Mouse (Mus musculus) midbrain, embryonic 14.5 days (tissue): ENCODE data around the gene Icam5. TPM values are rescaled to one million over a fixed set of nuclear protein-coding genes. Genes with fewer than 3 reads are reported as not detected.
"Not testable (repeated sequence)": the region's sequence is repeated elsewhere in the genome, so short reads cannot be mapped to it uniquely, and the experiment has no call there.

Experiments used
- ATAC-seq: fragments of 200-750 bp; cut with Nextera tagmentation; 2 replicates; pipeline ENCODE4 v1.8.0; 2017; ENCODE audit warnings: moderate number of reproducible peaks, moderate library complexity; ENCODE audit not compliant: low FRiP score, low TSS enrichment
- DNase-seq: peaks from one replicate; pipeline ENCODE4 v3.0.0-alpha.2; 2015
- H3K27ac ChIP-seq: fragments of 300-500 bp; sonication (generic); replicated peaks from 2 replicates; pipeline ENCODE4 v1.5.1; 2014; ENCODE audit warnings: mild to moderate bottlenecking, low read depth, low read length, moderate library complexity
- H3K27me3 ChIP-seq: fragments of 300-500 bp; sonication (generic); 2 replicates; pipeline ENCODE4 v1.6.1; 2014; ENCODE audit warnings: low read length, control low read depth, mixed read lengths; ENCODE audit not compliant: control insufficient read depth, insufficient read depth
- H3K36me3 ChIP-seq: fragments of 300-500 bp; sonication (generic); 2 replicates; pipeline ENCODE4 v1.6.1; 2014; ENCODE audit warnings: low read length, control low read depth; ENCODE audit not compliant: control insufficient read depth, insufficient read depth
- H3K4me1 ChIP-seq: fragments of 300-500 bp; sonication (generic); 2 replicates; pipeline ENCODE4 v1.6.1; 2014; ENCODE audit warnings: mild to moderate bottlenecking, antibody characterized with exemption, low read length, control low read depth; ENCODE audit not compliant: control insufficient read depth, insufficient read depth
- H3K4me2 ChIP-seq: fragments of 300-500 bp; sonication (generic); 2 replicates; pipeline ENCODE4 v1.6.1; 2014; ENCODE audit warnings: mild to moderate bottlenecking, low read length, moderate library complexity
- H3K4me3 ChIP-seq: fragments of 300-500 bp; sonication (generic); replicated peaks from 2 replicates; pipeline ENCODE4 v1.5.1; 2014; ENCODE audit warnings: low read depth, low read length
- H3K9ac ChIP-seq: fragments of 300-500 bp; sonication (generic); replicated peaks from 2 replicates; pipeline ENCODE4 v1.6.1; 2014; ENCODE audit warnings: mild to moderate bottlenecking, low read length, moderate library complexity
- H3K9me3 ChIP-seq: fragments of 300-500 bp; sonication (generic); 2 replicates; pipeline ENCODE4 v1.6.1; 2016; ENCODE audit warnings: low read length, control low read depth, mixed read lengths; ENCODE audit not compliant: control insufficient read depth
- WGBS: fragments of 180-500 bp; shearing (Covaris S2); extraction: QIAGEN DNeasy Blood & Tissue Kit; methylation state at CpG from one replicate; pipeline ENCODE4 v1.1.7; 2014; 5-methylcytosine and 5-hydroxymethylcytosine counted together
- polyA plus RNA-seq: library from polyadenylated mRNA; unstranded; fragments of >200 nt; fragmentation: Nextera tagmentation; extraction: Ambion mirVana; gene quantifications from 2 replicates; pipeline ENCODE4 v1.2.1, GENCODE M21; 2014

Gene Icam5
- polyA plus RNA-seq, 1 experiment from 2014 or later: 0.71 TPM

DNA sequence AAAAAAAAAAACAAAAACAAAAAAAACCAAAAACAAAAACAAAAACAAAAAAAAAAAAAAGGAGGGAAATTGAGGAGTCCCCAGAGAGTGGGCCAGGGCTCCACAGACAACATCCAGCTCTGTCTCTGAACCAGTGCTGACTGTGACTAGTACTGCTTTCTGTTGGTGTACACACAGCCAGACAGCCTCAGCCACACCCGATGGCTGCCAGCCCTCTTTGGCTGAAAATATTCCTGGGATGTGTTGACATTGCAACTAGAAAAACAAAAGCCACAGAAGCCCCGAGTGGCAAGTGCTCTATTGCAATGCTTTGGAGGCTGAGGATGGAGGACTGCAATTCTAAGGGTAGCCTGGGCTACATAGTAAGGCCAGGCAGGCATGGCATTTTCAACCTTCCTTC is 21.5 kb upstream of the Icam5 start:
- Histone ChIP-seq H3K27ac (no peak overlapping the region), H3K9ac (no peak overlapping the region), H3K36me3 (peaks cover 38% of the 10 kb centered on the region), H3K27me3 (peaks cover 15% of the 10 kb centered on the region), H3K4me1 (no peaks in the 10 kb centered on the region), H3K4me2 (no peak overlapping the region), H3K4me3 (no peak overlapping the region), H3K9me3 (no peaks in the 10 kb centered on the region)
- 78% methylated on average over 2 of the region's 2 CpGs for WGBS
- DNase-seq: no peak
- no peak for ATAC-seq

DNA sequence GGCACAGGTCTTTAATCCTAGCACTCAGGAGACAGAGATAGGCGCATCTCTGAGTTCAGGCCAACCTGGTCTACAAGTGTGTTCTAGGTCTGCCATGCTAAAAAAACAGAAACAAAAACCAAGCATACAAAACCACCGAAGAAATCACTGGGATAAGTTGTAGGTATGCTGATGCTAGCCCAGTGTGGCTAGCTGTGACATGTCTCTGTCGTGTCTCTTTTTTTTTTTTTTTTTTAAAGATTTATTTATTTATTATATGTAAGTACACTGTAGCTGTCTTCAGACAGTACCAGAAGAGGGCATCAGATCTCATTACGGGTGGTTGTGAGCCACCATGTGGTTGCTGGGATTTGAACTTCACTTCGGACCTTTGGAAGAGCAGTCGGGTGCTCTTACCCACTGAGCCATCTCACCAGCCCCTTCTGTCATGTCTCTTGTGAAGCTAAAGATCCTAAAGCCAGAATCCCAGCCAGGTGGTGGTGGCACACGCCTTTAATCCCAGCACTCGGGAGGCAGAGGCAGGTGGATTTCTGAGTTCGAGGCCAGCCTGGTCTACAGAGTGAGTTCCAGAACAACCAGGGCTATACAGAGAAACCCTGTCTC is 20.8 kb upstream of the Icam5 start:
- not testable (repeated sequence) for H3K9me3 ChIP-seq, DNase-seq, H3K4me3 ChIP-seq, H3K4me1 ChIP-seq, H3K9ac ChIP-seq, ATAC-seq, H3K4me2 ChIP-seq, H3K27ac ChIP-seq
- peaks cover 31% of the 10 kb centered on the region for H3K36me3 ChIP-seq
- 72% methylated on average over 9 of the region's 9 CpGs for WGBS
- peaks cover 20% of the 10 kb centered on the region for H3K27me3 ChIP-seq

DNA sequence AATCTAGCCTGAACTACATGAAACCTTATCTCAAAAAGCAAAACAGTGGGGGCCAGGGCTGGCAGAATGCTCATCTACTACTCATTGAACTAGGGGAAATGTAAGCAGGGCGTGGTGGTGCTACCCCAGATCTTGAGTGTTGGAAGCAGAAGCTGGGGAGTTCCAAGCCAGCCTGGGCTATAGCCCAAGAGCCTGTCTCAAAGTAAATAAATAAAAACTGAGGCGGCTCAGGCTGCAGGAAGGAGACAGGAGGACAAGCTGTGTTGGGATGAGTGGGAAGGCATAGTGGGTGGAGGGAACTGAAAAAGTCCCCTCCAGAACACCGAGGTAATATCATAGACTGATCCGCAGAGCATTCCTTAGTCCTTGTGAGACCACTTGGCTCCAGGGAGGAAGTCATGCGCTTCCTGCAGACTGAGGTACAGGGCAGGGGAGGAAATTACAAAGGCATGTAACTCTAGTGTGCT is 20.0 kb upstream of the Icam5 start:
- 79% methylated on average over 5 of the region's 5 CpGs for WGBS
- H3K27me3 ChIP-seq: peaks cover 27% of the 10 kb centered on the region
- H3K9me3 ChIP-seq: no peaks in the 10 kb centered on the region
- no peak overlapping the region for H3K4me3 ChIP-seq
- no peaks in the 10 kb centered on the region for H3K4me1 ChIP-seq
- peaks cover 23% of the 10 kb centered on the region for H3K36me3 ChIP-seq
- H3K9ac ChIP-seq: no peak overlapping the region
- ATAC-seq (no peak), DNase-seq (no peak)
- H3K27ac ChIP-seq: no peak overlapping the region
- no peak overlapping the region for H3K4me2 ChIP-seq

DNA sequence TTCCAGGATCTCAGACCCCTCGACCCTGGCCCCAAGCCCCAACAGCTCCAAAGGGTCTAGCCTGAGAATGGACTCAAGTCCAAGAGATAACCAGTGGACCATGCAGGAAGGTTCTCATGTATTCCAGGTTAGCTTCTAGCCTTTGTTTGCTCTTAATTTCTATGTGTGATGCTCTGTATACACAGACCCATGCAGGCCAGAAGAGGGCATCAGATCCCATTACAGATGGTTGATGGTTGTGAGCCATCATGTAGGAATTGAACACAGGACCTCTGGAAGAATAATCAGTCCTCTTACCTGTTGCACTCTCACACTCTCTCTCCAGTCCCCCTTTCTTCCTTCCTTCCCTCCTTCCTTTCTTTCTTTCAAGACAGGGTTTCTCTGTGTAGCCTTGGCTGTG is 19.5 kb upstream of the Icam5 start:
- Histone ChIP-seq H3K27me3 (peaks cover 32% of the 10 kb centered on the region), H3K4me2 (no peak overlapping the region), H3K9ac (no peak overlapping the region), H3K4me3 (no peak overlapping the region), H3K36me3 (peaks cover 18% of the 10 kb centered on the region), H3K4me1 (no peaks in the 10 kb centered on the region), H3K9me3 (no peaks in the 10 kb centered on the region), H3K27ac (no peak overlapping the region)
- 59% methylated on average over 1 of the region's 1 CpGs for WGBS
- DNase-seq (no peak), ATAC-seq (no peak)

DNA sequence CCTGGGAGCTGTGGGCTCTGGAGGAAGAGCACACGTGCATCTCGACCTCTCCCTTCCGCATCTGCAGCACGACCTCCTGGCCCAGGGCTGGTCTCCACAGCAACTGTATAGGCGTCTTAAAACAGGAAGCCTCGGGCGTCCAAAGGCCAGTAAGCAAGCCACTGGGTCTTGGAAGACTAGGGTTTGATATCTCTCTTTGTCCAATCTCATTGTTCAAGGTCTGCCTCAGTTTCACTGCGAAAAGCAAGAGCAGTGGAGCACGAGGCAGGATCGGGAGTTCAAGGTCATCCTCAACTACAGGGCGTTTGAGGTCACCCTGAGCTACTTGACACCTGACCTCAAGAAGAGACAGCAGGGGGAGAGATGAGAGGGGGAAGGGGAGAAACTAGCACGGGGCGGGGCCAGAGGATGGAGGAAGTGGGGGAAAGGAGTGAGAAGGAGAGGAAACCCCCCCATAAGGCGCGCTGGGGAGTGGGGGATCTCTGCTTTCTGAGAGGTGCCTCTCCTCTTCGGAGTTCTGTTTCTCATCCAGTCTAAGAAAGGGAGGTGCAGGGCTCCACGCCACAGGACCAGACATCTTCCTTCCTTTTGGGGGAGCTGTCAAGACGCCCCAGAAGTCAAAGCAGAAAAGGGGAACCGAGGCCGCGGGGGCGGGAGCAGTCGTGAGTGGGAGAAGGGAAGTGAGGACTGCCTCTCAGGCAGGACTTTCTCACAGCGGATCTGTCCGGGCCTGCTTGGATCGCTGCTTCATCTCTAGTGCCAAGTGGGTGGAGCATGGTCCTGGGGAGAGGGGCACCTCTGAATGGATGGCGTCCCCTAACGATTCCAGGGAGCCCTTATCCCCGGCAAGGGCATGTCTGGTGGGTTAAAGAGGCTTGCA is 16.9 kb upstream of the Icam5 start:
- Histone ChIP-seq H3K4me1 (no peaks in the 10 kb centered on the region), H3K27me3 (peaks cover 42% of the 10 kb centered on the region), H3K9me3 (no peaks in the 10 kb centered on the region), H3K4me2 (peak overlapping the region; percentile 37), H3K9ac (no peak overlapping the region), H3K36me3 (no peaks in the 10 kb centered on the region), H3K27ac (no peak overlapping the region), H3K4me3 (no peak overlapping the region)
- ATAC-seq (no peak), DNase-seq (peak; percentile 18)
- 3% methylated on average over 29 of the region's 29 CpGs for WGBS

DNA sequence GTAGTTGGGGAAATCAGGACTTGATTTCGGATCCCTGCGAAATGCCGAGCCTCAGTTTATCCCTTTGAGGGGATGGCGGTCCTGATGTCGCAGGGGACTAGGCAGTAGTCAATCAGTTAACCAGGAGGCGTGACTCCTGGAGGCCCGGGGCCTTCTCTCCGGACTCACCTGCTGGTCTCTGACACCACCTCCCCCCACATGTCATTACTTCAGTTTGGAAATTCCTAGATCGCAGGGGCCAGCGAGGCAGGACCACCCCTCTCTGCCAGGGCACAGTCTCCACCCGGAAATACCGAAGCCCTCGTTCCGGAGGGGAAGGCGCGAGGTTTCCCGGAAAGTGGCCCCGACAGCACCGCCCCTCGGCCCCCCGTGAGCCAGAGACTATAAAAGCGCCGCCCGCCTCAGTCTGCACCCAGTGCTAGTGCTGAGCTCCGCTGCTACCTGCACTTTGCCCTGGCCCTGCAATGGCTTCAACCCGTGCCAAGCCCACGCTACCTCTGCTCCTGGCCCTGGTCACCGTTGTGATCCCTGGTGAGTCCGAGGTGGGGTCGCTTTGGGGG is 16.2 kb upstream of the Icam5 start, which contains the start of gene Icam1:
TSS of gene Icam1 (plus strand) at position 415 of the 560 bp plus-strand sequence.
- 2% methylated on average over 30 of the region's 30 CpGs for WGBS
- no peaks in the 10 kb centered on the region for H3K4me1 ChIP-seq
- peaks cover 42% of the 10 kb centered on the region for H3K27me3 ChIP-seq
- H3K36me3 ChIP-seq: no peaks in the 10 kb centered on the region
- DNase-seq (peak; percentile 13), ATAC-seq (no peak)
- H3K27ac ChIP-seq: no peak within 1 kb of the TSS
- H3K9me3 ChIP-seq: no peaks in the 10 kb centered on the region
- H3K4me3 ChIP-seq: peak within 1 kb of the TSS; percentile 10; the same call in 1 of the 2 replicates
- no peak within 1 kb of the TSS for H3K9ac ChIP-seq
- H3K4me2 ChIP-seq: peak within 1 kb of the TSS; percentile 37

DNA sequence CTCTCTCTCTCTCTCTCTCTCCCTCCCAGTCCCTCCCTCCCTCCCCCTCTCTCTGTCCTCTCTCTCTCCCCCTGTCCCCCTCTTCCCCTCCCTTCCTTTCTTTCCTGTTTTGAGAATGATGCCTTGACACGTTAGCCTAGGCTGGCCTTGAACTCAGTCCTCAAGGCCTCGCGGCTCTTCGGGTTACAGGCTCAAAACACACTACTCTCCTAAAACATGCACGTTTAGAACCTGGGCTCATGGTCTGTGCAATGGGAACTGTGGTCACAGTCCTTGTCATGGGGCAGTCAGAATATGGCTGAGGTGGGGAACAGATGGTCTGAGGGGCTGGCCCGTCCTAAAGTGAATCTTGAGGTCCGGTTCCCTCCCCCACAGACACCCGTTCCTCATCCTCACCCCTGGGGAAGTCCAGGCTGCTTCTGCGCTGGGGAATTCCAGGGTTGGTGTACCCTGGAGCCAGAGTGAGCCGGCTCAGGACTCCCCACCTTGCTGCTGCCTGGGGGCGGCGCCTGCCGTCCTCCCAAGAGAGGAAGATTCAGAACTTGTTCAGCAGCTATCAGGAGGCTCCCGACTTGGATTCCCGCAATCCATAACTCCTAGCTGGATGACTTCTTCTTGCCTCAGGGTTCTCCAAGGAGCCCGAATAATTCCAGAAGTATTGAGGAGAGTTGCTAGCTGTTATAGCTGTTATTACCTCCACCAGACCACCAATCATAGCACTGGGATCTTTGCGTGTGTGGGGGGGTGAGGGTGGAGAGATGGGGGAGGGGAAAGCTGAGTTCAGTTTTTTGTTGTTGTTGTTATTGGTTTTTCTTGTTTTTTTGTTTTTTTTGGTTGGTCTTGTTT is 15.3 kb upstream of the Icam5 start:
- DNase-seq: no peak
- 7% methylated on average over 17 of the region's 17 CpGs for WGBS
- Histone ChIP-seq H3K36me3 (no peaks in the 10 kb centered on the region), H3K4me2 (no peak overlapping the region), H3K27me3 (peaks cover 42% of the 10 kb centered on the region), H3K4me3 (no peak overlapping the region), H3K27ac (no peak overlapping the region), H3K9ac (no peak overlapping the region), H3K9me3 (no peaks in the 10 kb centered on the region), H3K4me1 (no peaks in the 10 kb centered on the region)
- ATAC-seq: no peak

DNA sequence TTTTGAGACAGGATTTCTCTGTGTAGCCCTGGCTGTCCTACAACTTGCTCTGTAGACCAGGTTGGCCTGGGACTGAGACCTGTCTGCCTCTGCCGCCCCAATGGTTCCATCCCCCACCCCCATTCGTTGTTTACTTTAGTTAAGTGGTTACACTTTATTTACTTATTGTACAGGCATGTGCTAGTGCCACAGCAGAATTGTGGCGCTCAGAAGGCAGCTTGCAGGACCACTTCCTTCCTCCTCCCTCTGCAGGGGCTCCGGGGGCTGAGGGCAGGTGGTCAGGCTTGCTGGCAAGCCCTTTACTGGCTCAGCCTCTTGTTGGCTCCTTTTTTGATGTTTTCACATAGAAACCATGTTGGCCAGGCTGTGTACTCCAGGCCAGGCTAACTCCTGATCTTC is 14.7 kb upstream of the Icam5 start:
- H3K36me3 ChIP-seq: no peaks in the 10 kb centered on the region
- no peak overlapping the region for H3K4me3 ChIP-seq
- no peaks in the 10 kb centered on the region for H3K9me3 ChIP-seq
- ATAC-seq: no peak
- peaks cover 42% of the 10 kb centered on the region for H3K27me3 ChIP-seq
- WGBS: 44% methylated on average over 4 of the region's 4 CpGs
- H3K9ac ChIP-seq: no peak overlapping the region
- no peaks in the 10 kb centered on the region for H3K4me1 ChIP-seq
- no peak overlapping the region for H3K27ac ChIP-seq
- no peak overlapping the region for H3K4me2 ChIP-seq
- no peak for DNase-seq
